Mouse (Mus musculus): ENCODE measurements around the gene Snx19. TPM values are rescaled to one million over a fixed set of nuclear protein-coding genes. Genes with fewer than 3 reads are reported as not detected.

Gene Snx19
- polyA plus RNA-seq (2014; fragmentation: Nextera tagmentation; extraction: Ambion mirVana): 22.6 and 22.8 TPM in 2 replicates

DNA sequence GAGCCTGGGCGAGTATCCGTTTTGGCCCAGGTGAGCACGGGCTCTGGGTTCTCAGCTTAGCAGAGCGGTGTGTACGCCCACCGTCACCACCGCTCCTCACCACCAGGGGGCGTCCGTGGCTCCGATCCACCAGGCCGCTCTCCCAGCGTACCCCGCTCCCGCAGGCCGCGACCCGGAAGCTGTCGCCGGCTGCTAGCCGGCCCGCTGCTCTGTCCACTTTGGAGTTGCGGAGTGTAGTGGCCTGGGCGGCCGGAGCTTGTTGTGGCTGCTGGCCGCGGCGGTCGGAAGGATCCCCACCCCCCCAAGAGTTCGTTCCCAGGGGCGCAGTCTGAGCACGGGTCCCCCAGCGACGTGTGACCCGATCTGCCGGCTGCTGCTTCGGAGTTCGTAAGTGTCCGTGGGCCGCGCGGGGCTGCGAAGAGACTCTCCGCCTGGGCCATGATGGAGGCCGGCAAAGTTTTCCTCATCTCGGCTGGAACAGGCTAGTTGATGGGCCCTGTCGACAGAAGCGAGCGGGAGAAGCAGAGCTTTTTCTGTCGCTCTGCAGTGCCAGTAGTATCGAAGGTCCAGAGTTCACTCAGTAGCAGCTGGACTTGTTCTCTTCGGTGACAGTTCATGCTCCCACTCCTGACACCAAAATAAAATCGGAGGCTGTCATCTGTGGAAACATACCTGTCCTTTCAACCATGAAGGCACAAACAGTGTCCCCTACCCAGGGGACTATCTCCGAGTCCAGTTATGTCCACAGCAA is at the start of gene Snx19:
Gene Snx19, plus strand, starts transcription at position 227 of the 751 bp plus-strand sequence.
- 3% methylated on average over 53 of the region's 53 CpGs for WGBS
- Histone ChIP-seq H3K9me3 (replicated peaks; ENCODE audit: control insufficient read depth, low read length) (no peaks in the 10 kb centered on the region), H3K27me3 (ENCODE audit: control insufficient read depth, insufficient read depth, low read length) (no peaks in the 10 kb centered on the region), H3K4me3 (ENCODE audit: low read depth, low read length) (peak within 1 kb of the TSS; percentile 86), H3K36me3 (replicated peaks; ENCODE audit: control insufficient read depth, insufficient read depth, low read depth, low read length) (no peaks in the 10 kb centered on the region), H3K4me1 (ENCODE audit: control insufficient read depth, insufficient read depth, low read length) (no peaks in the 10 kb centered on the region; the same call in 1 of the 2 replicates), H3K4me2 (ENCODE audit: low read depth, low read length) (peak within 1 kb of the TSS; percentile 80), H3K27ac (replicated peaks; ENCODE audit: low read depth, low read length) (no peak within 1 kb of the TSS), H3K9ac (replicated peaks; ENCODE audit: low read length) (peak within 1 kb of the TSS; percentile 93)
- DNase-seq (ENCODE audit: low spot score): peak; percentile 93
- ATAC-seq (replicated peaks; ENCODE audit: insufficient number of reproducible peaks, low FRiP score, low TSS enrichment, low read depth): peak; percentile 93

DNA sequence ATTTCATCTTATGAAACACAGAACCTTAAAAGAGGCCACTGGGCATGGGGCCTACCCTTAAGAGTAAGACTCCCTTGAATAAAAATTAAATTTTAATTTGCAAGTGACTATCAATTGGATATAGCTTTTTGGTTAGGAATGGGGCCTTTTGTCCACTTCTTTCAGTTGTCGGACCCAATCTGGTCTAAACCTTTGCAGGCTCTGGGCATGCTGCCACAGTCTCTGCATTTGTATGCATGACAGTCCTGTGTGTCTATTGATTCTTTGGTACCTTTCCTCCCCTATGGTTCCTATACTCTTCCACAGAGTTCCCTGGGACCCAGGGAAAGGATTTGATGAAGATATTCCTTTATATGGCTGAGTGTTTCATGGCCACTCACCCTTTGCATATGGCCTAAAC is 26.1 kb upstream of the Snx19 start:
- Histone ChIP-seq H3K36me3 (replicated peaks; ENCODE audit: control insufficient read depth, insufficient read depth, low read depth, low read length) (no peaks in the 10 kb centered on the region), H3K4me3 (ENCODE audit: low read depth, low read length) (no peak overlapping the region), H3K27ac (replicated peaks; ENCODE audit: low read depth, low read length) (no peak overlapping the region), H3K9me3 (replicated peaks; ENCODE audit: control insufficient read depth, low read length) (no peaks in the 10 kb centered on the region), H3K4me1 (ENCODE audit: control insufficient read depth, insufficient read depth, low read length) (no peaks in the 10 kb centered on the region), H3K4me2 (ENCODE audit: low read depth, low read length) (no peak overlapping the region), H3K9ac (replicated peaks; ENCODE audit: low read length) (no peak overlapping the region), H3K27me3 (ENCODE audit: control insufficient read depth, insufficient read depth, low read length) (no peaks in the 10 kb centered on the region)
- no peak for ATAC-seq (replicated peaks; ENCODE audit: insufficient number of reproducible peaks, low FRiP score, low TSS enrichment, low read depth)
- 92% methylated on average over 1 of the region's 1 CpGs for WGBS
- DNase-seq (ENCODE audit: low spot score): no peak

DNA sequence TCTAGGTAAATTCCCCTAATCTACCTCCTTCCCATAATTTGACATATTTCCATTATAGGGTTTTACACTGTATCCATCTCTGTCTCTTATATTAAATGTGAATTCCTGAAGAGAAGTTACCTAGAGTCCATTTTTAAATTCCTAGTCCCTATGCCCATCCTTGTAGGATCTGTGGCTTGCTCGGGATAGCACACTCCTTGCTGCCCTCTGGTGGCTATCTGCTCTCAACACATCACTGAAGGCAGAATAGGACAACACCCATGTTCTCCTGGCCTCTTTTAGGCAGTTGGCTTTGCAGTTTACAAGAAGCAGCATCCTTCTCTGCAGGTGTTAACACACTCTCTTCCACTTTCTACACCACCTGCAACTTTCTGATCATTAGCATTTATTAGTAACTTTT is 4.0 kb upstream of the Snx19 start:
- H3K4me2 ChIP-seq (ENCODE audit: low read depth, low read length): no peak overlapping the region
- ATAC-seq (replicated peaks; ENCODE audit: insufficient number of reproducible peaks, low FRiP score, low TSS enrichment, low read depth): no peak
- H3K9ac ChIP-seq (replicated peaks; ENCODE audit: low read length): no peak overlapping the region
- peak; percentile 68 for DNase-seq (ENCODE audit: low spot score)
- H3K27ac ChIP-seq (replicated peaks; ENCODE audit: low read depth, low read length): no peak overlapping the region
- H3K9me3 ChIP-seq (replicated peaks; ENCODE audit: control insufficient read depth, low read length): no peaks in the 10 kb centered on the region
- H3K4me1 ChIP-seq (ENCODE audit: control insufficient read depth, insufficient read depth, low read length): no peaks in the 10 kb centered on the region; the same call in 1 of the 2 replicates
- no peaks in the 10 kb centered on the region for H3K27me3 ChIP-seq (ENCODE audit: control insufficient read depth, insufficient read depth, low read length)
- H3K36me3 ChIP-seq (replicated peaks; ENCODE audit: control insufficient read depth, insufficient read depth, low read depth, low read length): no peaks in the 10 kb centered on the region
- H3K4me3 ChIP-seq (ENCODE audit: low read depth, low read length): no peak overlapping the region
- WGBS: 4% methylated on average over 1 of the region's 1 CpGs

DNA sequence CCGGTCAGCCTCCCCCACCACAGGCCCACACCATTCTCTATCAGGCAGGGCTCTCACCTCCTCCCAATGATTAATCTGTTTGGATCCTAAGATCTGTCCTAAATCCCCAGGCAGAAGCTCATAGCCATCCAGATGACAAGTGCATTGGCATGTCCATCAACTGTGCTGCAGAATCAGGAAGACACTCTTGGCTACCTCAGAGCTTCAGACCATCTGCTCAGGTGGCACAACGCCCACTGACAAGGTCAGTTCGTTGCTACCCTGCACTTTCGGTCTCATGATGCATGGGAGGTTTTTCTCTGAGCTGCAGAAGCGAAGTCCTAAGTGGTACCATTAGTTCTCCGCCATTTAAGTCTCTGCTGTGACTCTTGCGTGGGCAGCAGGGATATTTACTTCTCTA is 1.7 kb upstream of the Snx19 start:
- ATAC-seq (replicated peaks; ENCODE audit: insufficient number of reproducible peaks, low FRiP score, low TSS enrichment, low read depth) (no peak), DNase-seq (ENCODE audit: low spot score) (no peak)
- Histone ChIP-seq H3K4me3 (ENCODE audit: low read depth, low read length) (no peak overlapping the region), H3K27ac (replicated peaks; ENCODE audit: low read depth, low read length) (no peak overlapping the region), H3K9ac (replicated peaks; ENCODE audit: low read length) (no peak overlapping the region), H3K36me3 (replicated peaks; ENCODE audit: control insufficient read depth, insufficient read depth, low read depth, low read length) (no peaks in the 10 kb centered on the region), H3K4me2 (ENCODE audit: low read depth, low read length) (no peak overlapping the region), H3K4me1 (ENCODE audit: control insufficient read depth, insufficient read depth, low read length) (no peaks in the 10 kb centered on the region; the same call in 1 of the 2 replicates), H3K9me3 (replicated peaks; ENCODE audit: control insufficient read depth, low read length) (no peaks in the 10 kb centered on the region), H3K27me3 (ENCODE audit: control insufficient read depth, insufficient read depth, low read length) (no peaks in the 10 kb centered on the region)
- WGBS: 92% methylated on average over 7 of the region's 7 CpGs

DNA sequence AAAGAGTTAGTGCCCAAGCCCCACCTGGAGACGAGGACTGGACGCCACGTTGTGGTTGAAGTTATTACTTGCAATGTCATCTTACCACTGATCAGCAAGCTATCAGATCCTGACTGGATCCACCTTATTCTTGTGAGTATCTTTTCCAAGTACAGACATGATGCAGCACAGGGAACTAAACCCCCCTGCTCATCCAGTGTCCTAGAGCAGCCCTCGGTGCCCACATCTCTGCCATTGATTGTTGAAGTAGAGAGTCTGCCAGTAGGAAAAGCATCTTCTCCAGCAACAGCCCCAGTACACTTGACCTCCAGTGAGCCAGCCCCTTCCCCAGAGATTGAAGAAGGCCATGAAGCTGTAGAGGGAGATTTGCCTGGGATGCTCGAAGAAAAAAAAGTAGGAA is 1.3 kb downstream of the Snx19 start:
- Histone ChIP-seq H3K27ac (replicated peaks; ENCODE audit: low read depth, low read length) (no peak overlapping the region), H3K4me2 (ENCODE audit: low read depth, low read length) (peak overlapping the region; percentile 80; the same call in 1 of the 2 replicates), H3K4me1 (ENCODE audit: control insufficient read depth, insufficient read depth, low read length) (no peaks in the 10 kb centered on the region; the same call in 1 of the 2 replicates), H3K9me3 (replicated peaks; ENCODE audit: control insufficient read depth, low read length) (no peaks in the 10 kb centered on the region), H3K9ac (replicated peaks; ENCODE audit: low read length) (no peak overlapping the region), H3K4me3 (ENCODE audit: low read depth, low read length) (no peak overlapping the region), H3K36me3 (replicated peaks; ENCODE audit: control insufficient read depth, insufficient read depth, low read depth, low read length) (no peaks in the 10 kb centered on the region; the same call in 1 of the 2 replicates), H3K27me3 (ENCODE audit: control insufficient read depth, insufficient read depth, low read length) (no peaks in the 10 kb centered on the region)
- WGBS: 87% methylated on average over 5 of the region's 5 CpGs
- ATAC-seq (replicated peaks; ENCODE audit: insufficient number of reproducible peaks, low FRiP score, low TSS enrichment, low read depth): no peak
- DNase-seq (ENCODE audit: low spot score): no peak

DNA sequence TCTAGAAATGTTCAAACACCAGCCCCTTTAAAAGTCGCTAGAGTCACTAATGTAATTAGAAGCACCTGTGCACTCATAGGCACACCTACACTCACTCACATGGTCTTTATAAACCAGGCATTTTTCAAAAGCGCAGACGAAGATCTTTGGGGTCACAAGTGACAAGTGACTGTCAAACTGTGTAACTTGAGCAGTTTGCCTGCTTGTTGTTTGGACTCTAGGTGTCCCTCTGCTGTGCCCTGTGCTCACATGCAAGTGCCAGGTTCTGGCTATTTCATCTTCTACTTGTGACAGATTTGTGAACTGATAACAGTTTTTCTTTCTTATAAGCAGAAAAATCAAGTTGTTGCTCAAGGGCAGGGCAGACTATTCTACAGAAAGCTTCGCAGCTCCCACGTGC is 3.5 kb downstream of the Snx19 start:
- 62% methylated on average over 5 of the region's 5 CpGs for WGBS
- Histone ChIP-seq H3K36me3 (replicated peaks; ENCODE audit: control insufficient read depth, insufficient read depth, low read depth, low read length) (no peaks in the 10 kb centered on the region; the same call in none of the 2 replicates), H3K27ac (replicated peaks; ENCODE audit: low read depth, low read length) (no peak overlapping the region), H3K4me1 (ENCODE audit: control insufficient read depth, insufficient read depth, low read length) (no peaks in the 10 kb centered on the region; the same call in 1 of the 2 replicates), H3K4me3 (ENCODE audit: low read depth, low read length) (no peak overlapping the region), H3K4me2 (ENCODE audit: low read depth, low read length) (no peak overlapping the region), H3K27me3 (ENCODE audit: control insufficient read depth, insufficient read depth, low read length) (no peaks in the 10 kb centered on the region), H3K9ac (replicated peaks; ENCODE audit: low read length) (no peak overlapping the region), H3K9me3 (replicated peaks; ENCODE audit: control insufficient read depth, low read length) (no peaks in the 10 kb centered on the region)
- ATAC-seq (replicated peaks; ENCODE audit: insufficient number of reproducible peaks, low FRiP score, low TSS enrichment, low read depth) (no peak), DNase-seq (ENCODE audit: low spot score) (no peak)

DNA sequence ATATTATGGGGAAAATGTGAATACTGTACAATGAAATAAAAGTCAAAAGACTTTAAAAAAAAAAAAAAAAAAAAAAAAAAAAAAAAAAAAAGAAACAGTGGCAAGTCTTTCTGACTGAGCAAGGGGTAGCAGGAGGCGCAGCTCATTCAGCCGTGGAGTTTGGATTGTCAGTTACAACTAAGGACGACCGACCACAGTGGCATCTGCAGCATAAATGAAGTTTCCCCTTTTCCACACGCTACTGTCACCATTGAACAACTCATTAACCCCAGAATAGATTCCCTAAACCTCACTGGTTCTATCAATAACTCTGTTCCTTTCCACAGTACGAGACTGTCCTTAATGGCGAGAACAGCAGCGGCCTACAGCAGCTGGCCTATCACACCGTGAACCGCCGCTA is 5.0 kb downstream of the Snx19 start:
- no peak overlapping the region for H3K4me2 ChIP-seq (ENCODE audit: low read depth, low read length)
- WGBS: 95% methylated on average over 11 of the region's 11 CpGs
- ATAC-seq (replicated peaks; ENCODE audit: insufficient number of reproducible peaks, low FRiP score, low TSS enrichment, low read depth) (no peak), DNase-seq (ENCODE audit: low spot score) (no peak)
- no peak overlapping the region for H3K9ac ChIP-seq (replicated peaks; ENCODE audit: low read length)
- no peaks in the 10 kb centered on the region; the same call in none of the 2 replicates for H3K36me3 ChIP-seq (replicated peaks; ENCODE audit: control insufficient read depth, insufficient read depth, low read depth, low read length)
- no peak overlapping the region for H3K27ac ChIP-seq (replicated peaks; ENCODE audit: low read depth, low read length)
- H3K27me3 ChIP-seq (ENCODE audit: control insufficient read depth, insufficient read depth, low read length): no peaks in the 10 kb centered on the region
- no peaks in the 10 kb centered on the region for H3K9me3 ChIP-seq (replicated peaks; ENCODE audit: control insufficient read depth, low read length)
- no peak overlapping the region for H3K4me3 ChIP-seq (ENCODE audit: low read depth, low read length)
- no peaks in the 10 kb centered on the region; the same call in 1 of the 2 replicates for H3K4me1 ChIP-seq (ENCODE audit: control insufficient read depth, insufficient read depth, low read length)

DNA sequence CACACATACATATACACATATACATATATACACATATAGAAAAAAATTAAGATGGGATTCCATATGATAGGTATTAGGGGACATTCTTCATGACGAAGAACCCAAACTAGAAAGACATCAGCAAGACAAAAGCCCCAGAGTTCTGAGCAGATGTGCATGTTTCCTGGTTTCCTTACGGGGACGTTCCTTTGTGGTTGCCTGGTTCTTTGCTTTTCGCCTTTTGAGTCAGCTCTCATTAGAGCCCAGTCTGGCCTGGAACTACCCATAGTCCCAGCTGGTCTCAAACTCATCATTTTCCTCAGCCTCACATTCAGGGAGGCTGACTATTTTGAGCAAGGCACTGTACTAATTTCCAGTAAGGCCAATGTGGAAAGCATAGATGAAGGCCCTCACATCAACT is 7.0 kb downstream of the Snx19 start:
- no peak overlapping the region for H3K4me3 ChIP-seq (ENCODE audit: low read depth, low read length)
- no peaks in the 10 kb centered on the region for H3K9me3 ChIP-seq (replicated peaks; ENCODE audit: control insufficient read depth, low read length)
- no peaks in the 10 kb centered on the region for H3K27me3 ChIP-seq (ENCODE audit: control insufficient read depth, insufficient read depth, low read length)
- ATAC-seq (replicated peaks; ENCODE audit: insufficient number of reproducible peaks, low FRiP score, low TSS enrichment, low read depth): no peak
- no peak overlapping the region for H3K9ac ChIP-seq (replicated peaks; ENCODE audit: low read length)
- no peak overlapping the region for H3K4me2 ChIP-seq (ENCODE audit: low read depth, low read length)
- WGBS: 95% methylated on average over 4 of the region's 4 CpGs
- no peaks in the 10 kb centered on the region for H3K4me1 ChIP-seq (ENCODE audit: control insufficient read depth, insufficient read depth, low read length)
- no peak for DNase-seq (ENCODE audit: low spot score)
- no peak overlapping the region for H3K27ac ChIP-seq (replicated peaks; ENCODE audit: low read depth, low read length)
- no peaks in the 10 kb centered on the region; the same call in none of the 2 replicates for H3K36me3 ChIP-seq (replicated peaks; ENCODE audit: control insufficient read depth, insufficient read depth, low read depth, low read length)
